Mouse (Mus musculus): Measurements from ENCODE around the gene Per3. TPM values are rescaled to one million over a fixed set of nuclear protein-coding genes. Genes with fewer than 3 reads are reported as not detected.

Per3 gene
- polyA plus RNA-seq, 1 experiment from 2014 or later: 6.9 TPM

- Histone ChIP-seq H3K4me1 (ENCODE audit: control insufficient read depth, insufficient read depth, low read length) (no peaks in the 10 kb centered on the region), H3K36me3 (ENCODE audit: control insufficient read depth, insufficient read depth) (peaks cover 7% of the 10 kb centered on the region; the same call in 1 of the 2 replicates), H3K9ac (ENCODE audit: low read length) (no peak overlapping the region), H3K4me3 (ENCODE audit: low read length) (no peak overlapping the region), H3K27me3 (ENCODE audit: control insufficient read depth, insufficient read depth, low read length) (no peaks in the 10 kb centered on the region), H3K4me2 (ENCODE audit: low read depth, low read length) (no peak overlapping the region), H3K27ac (ENCODE audit: low read length) (no peak overlapping the region), H3K9me3 (replicated peaks; ENCODE audit: control insufficient read depth, low read length) (no peaks in the 10 kb centered on the region)
- ATAC-seq (replicated peaks; ENCODE audit: extremely low read depth, insufficient read depth, low FRiP score): no peak
- WGBS: 83% methylated on average over 7 of the region's 7 CpGs
Measured at GRCm38 (mm10) chr4:151010316-151010715, 34.1 kb downstream of the Per3 start.

DNA sequence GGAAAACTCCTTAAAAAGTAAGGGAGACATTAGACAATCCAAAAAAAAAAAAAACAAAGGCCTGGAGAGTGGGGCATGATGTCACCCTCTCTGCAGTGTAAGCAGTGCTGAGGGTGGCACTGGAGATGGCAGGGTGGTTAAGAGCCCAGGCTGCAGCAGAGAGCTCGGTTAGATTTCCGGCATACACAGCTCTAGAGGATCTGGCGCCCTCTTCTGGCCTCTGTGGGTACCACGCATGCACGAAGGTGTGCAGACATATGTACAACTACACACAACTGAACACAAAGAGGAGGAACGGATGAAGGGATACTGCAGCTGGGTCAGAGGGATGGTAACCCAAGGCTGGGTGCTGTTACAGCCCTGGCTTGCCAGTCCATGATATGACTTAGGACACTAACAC is 37.5 kb downstream of the Per3 start:
- Histone ChIP-seq H3K27me3 (ENCODE audit: control insufficient read depth, insufficient read depth, low read length) (no peaks in the 10 kb centered on the region), H3K27ac (ENCODE audit: low read length) (no peak overlapping the region), H3K36me3 (ENCODE audit: control insufficient read depth, insufficient read depth) (peaks cover 8% of the 10 kb centered on the region; the same call in 1 of the 2 replicates), H3K4me1 (ENCODE audit: control insufficient read depth, insufficient read depth, low read length) (no peaks in the 10 kb centered on the region), H3K4me3 (ENCODE audit: low read length) (no peak overlapping the region), H3K9ac (ENCODE audit: low read length) (no peak overlapping the region), H3K9me3 (replicated peaks; ENCODE audit: control insufficient read depth, low read length) (no peaks in the 10 kb centered on the region), H3K4me2 (ENCODE audit: low read depth, low read length) (no peak overlapping the region)
- 45% methylated on average over 6 of the region's 6 CpGs for WGBS
- ATAC-seq (replicated peaks; ENCODE audit: extremely low read depth, insufficient read depth, low FRiP score): no peak

DNA sequence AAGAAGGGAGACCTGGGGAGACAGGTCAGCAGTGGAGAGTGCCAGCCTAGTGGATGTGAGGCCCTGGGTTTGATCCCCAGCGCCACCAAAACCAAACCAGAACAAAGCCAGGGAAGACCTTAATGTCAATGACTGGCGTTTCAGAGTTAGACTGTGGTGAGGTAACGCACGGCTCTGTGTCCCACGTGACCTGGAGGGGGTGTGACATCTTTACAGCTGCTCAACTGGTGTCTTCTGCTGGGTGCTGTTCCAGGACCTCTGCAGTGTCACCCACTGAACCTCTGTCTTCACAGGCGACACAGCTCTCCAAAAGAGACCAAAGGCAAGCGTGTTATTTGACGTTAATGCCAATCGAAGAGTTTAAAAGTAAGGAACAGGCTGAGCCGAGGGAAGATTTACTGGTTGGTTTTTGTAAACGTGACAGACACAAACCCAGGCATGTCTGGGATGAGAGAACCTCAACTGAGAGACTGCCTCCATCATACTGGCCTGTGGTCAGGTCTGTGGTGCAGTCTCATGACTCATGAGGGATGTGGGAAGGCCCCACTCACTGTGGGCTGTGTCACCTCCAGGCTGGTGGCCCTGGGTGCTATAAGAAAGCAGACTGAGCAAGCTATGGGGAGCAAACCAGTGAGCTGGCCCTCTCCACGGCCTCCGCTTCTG is 38.7 kb downstream of the Per3 start:
- Histone ChIP-seq H3K4me1 (ENCODE audit: control insufficient read depth, insufficient read depth, low read length) (no peaks in the 10 kb centered on the region), H3K4me3 (ENCODE audit: low read length) (no peak overlapping the region), H3K27ac (ENCODE audit: low read length) (no peak overlapping the region), H3K9me3 (replicated peaks; ENCODE audit: control insufficient read depth, low read length) (no peaks in the 10 kb centered on the region), H3K4me2 (ENCODE audit: low read depth, low read length) (no peak overlapping the region), H3K9ac (ENCODE audit: low read length) (no peak overlapping the region), H3K36me3 (ENCODE audit: control insufficient read depth, insufficient read depth) (peaks cover 8% of the 10 kb centered on the region; the same call in 1 of the 2 replicates), H3K27me3 (ENCODE audit: control insufficient read depth, insufficient read depth, low read length) (no peaks in the 10 kb centered on the region)
- WGBS: 85% methylated on average over 13 of the region's 13 CpGs
- ATAC-seq (replicated peaks; ENCODE audit: extremely low read depth, insufficient read depth, low FRiP score): no peak

DNA sequence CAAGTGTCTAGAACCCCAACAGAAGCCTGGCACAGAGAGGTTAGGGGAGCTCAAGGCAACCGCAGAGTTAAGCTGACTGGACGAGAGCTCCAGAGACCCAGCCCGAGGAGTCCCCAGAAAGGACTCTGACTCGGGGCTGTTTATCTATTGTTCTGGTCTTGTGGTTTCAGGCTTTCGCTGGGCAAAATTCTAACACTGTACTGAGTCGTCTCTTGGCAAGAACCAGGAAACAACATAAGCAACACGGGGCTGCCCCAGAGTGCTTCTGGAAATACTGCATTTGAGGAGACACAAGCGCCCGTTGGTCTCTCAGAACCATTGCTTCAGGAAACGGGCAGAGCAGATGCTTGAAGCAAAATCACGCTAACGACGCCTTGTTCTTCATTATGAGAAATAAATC is 43.1 kb downstream of the Per3 start:
- Histone ChIP-seq H3K27me3 (ENCODE audit: control insufficient read depth, insufficient read depth, low read length) (no peaks in the 10 kb centered on the region), H3K9ac (ENCODE audit: low read length) (no peak overlapping the region), H3K4me2 (ENCODE audit: low read depth, low read length) (no peak overlapping the region), H3K36me3 (ENCODE audit: control insufficient read depth, insufficient read depth) (peaks cover 8% of the 10 kb centered on the region; the same call in 1 of the 2 replicates), H3K9me3 (replicated peaks; ENCODE audit: control insufficient read depth, low read length) (no peaks in the 10 kb centered on the region), H3K4me1 (ENCODE audit: control insufficient read depth, insufficient read depth, low read length) (no peaks in the 10 kb centered on the region), H3K27ac (ENCODE audit: low read length) (no peak overlapping the region), H3K4me3 (ENCODE audit: low read length) (no peak overlapping the region)
- no peak for ATAC-seq (replicated peaks; ENCODE audit: extremely low read depth, insufficient read depth, low FRiP score)
- 68% methylated on average over 13 of the region's 13 CpGs for whole genome bisulfite sequencing

GRCm38 (mm10) chr4:150998626-150999025 is 45.8 kb downstream of the Per3 start:
- Histone ChIP-seq H3K36me3 (ENCODE audit: control insufficient read depth, insufficient read depth) (no peaks in the 10 kb centered on the region), H3K9ac (ENCODE audit: low read length) (no peak overlapping the region), H3K9me3 (replicated peaks; ENCODE audit: control insufficient read depth, low read length) (no peaks in the 10 kb centered on the region), H3K4me2 (ENCODE audit: low read depth, low read length) (no peak overlapping the region), H3K4me3 (ENCODE audit: low read length) (no peak overlapping the region), H3K4me1 (ENCODE audit: control insufficient read depth, insufficient read depth, low read length) (no peaks in the 10 kb centered on the region), H3K27me3 (ENCODE audit: control insufficient read depth, insufficient read depth, low read length) (no peaks in the 10 kb centered on the region), H3K27ac (ENCODE audit: low read length) (no peak overlapping the region)
- 87% methylated on average over 9 of the region's 9 CpGs for WGBS
- no peak for ATAC-seq (replicated peaks; ENCODE audit: extremely low read depth, insufficient read depth, low FRiP score)

GRCm38 (mm10) chr4:150996797-150997196 is 47.7 kb downstream of the Per3 start, which contains the start of gene Uts2:
Uts2 (plus strand) TSS chr4:150997097.
- no peak within 1 kb of the TSS for H3K9ac ChIP-seq (ENCODE audit: low read length)

GRCm38 (mm10) chr4:150990148-150990547 is 54.3 kb downstream of the Per3 start:
- Histone ChIP-seq H3K27me3 (ENCODE audit: control insufficient read depth, insufficient read depth, low read length) (no peaks in the 10 kb centered on the region), H3K27ac (ENCODE audit: low read length) (no peak overlapping the region), H3K36me3 (ENCODE audit: control insufficient read depth, insufficient read depth) (no peaks in the 10 kb centered on the region), H3K9ac (ENCODE audit: low read length) (no peak overlapping the region), H3K4me1 (ENCODE audit: control insufficient read depth, insufficient read depth, low read length) (no peaks in the 10 kb centered on the region), H3K4me3 (ENCODE audit: low read length) (no peak overlapping the region), H3K9me3 (replicated peaks; ENCODE audit: control insufficient read depth, low read length) (no peaks in the 10 kb centered on the region), H3K4me2 (ENCODE audit: low read depth, low read length) (no peak overlapping the region)
- WGBS: 45% methylated on average over 6 of the region's 6 CpGs
- ATAC-seq (replicated peaks; ENCODE audit: extremely low read depth, insufficient read depth, low FRiP score): no peak

More at GRCm38 (mm10) chr4:150996797-150997196, 47.7 kb downstream of the Per3 start, which contains the start of gene Uts2:
- Histone ChIP-seq H3K4me1 (ENCODE audit: control insufficient read depth, insufficient read depth, low read length) (no peaks in the 10 kb centered on the region), H3K4me2 (ENCODE audit: low read depth, low read length) (no peak within 1 kb of the TSS), H3K4me3 (ENCODE audit: low read length) (no peak within 1 kb of the TSS), H3K36me3 (ENCODE audit: control insufficient read depth, insufficient read depth) (no peaks in the 10 kb centered on the region), H3K27me3 (ENCODE audit: control insufficient read depth, insufficient read depth, low read length) (no peaks in the 10 kb centered on the region), H3K27ac (ENCODE audit: low read length) (no peak within 1 kb of the TSS), H3K9me3 (replicated peaks; ENCODE audit: control insufficient read depth, low read length) (no peaks in the 10 kb centered on the region)
- 83% methylated on average over 7 of the region's 7 CpGs for WGBS
- ATAC-seq (replicated peaks; ENCODE audit: extremely low read depth, insufficient read depth, low FRiP score): no peak

GRCm38 (mm10) chr4:150980153-150980552 is 64.3 kb downstream of the Per3 start:
- Histone ChIP-seq H3K9ac (ENCODE audit: low read length) (no peak overlapping the region), H3K4me3 (ENCODE audit: low read length) (no peak overlapping the region), H3K27me3 (ENCODE audit: control insufficient read depth, insufficient read depth, low read length) (no peaks in the 10 kb centered on the region), H3K4me1 (ENCODE audit: control insufficient read depth, insufficient read depth, low read length) (no peaks in the 10 kb centered on the region), H3K27ac (ENCODE audit: low read length) (no peak overlapping the region), H3K36me3 (ENCODE audit: control insufficient read depth, insufficient read depth) (no peaks in the 10 kb centered on the region), H3K9me3 (replicated peaks; ENCODE audit: control insufficient read depth, low read length) (no peaks in the 10 kb centered on the region), H3K4me2 (ENCODE audit: low read depth, low read length) (no peak overlapping the region)
- 80% methylated on average over 5 of the region's 5 CpGs for WGBS
- ATAC-seq (replicated peaks; ENCODE audit: extremely low read depth, insufficient read depth, low FRiP score): no peak

- Histone ChIP-seq H3K4me3 (ENCODE audit: low read length) (no peak overlapping the region), H3K27ac (ENCODE audit: low read length) (no peak overlapping the region), H3K36me3 (ENCODE audit: control insufficient read depth, insufficient read depth) (no peaks in the 10 kb centered on the region), H3K9ac (ENCODE audit: low read length) (no peak overlapping the region), H3K4me1 (ENCODE audit: control insufficient read depth, insufficient read depth, low read length) (no peaks in the 10 kb centered on the region), H3K4me2 (ENCODE audit: low read depth, low read length) (no peak overlapping the region), H3K9me3 (replicated peaks; ENCODE audit: control insufficient read depth, low read length) (no peaks in the 10 kb centered on the region), H3K27me3 (ENCODE audit: control insufficient read depth, insufficient read depth, low read length) (no peaks in the 10 kb centered on the region)
- WGBS: 70% methylated on average over 9 of the region's 9 CpGs
- ATAC-seq (replicated peaks; ENCODE audit: extremely low read depth, insufficient read depth, low FRiP score): no peak
Measured at GRCm38 (mm10) chr4:150979455-150979854, 65.0 kb downstream of the Per3 start.

Data from heart, embryonic 16.5 days (tissue).